In the genomic region with DNA sequence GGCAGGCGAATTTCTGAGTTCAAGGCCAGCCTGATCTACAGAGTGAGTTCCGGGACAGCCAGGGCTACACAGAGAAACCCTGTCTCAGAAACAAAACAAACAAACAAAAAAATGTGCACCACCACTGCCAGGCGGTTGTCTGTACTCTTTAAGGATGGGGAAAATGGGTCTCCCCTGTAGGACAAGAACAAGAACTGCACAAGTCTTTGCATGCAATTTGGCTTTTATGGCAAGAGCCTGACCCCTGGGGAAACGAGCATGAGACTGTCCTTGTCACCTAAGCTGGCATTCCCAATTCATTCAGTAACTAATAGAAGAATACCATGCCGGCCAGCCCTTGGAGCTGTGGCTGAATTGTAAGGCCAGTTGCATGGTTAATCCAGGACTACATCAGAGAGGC, we compare ENCODE assay signal across 19 mouse cellular contexts. TPM values are rescaled to one million over a fixed set of nuclear protein-coding genes. Genes with fewer than 3 reads are reported as not detected.
"Had no signal": no experiment of that assay in that cellular context is flagged by ENCODE, and none has a peak within 500 bp of the region (broad histone marks: within the 10 kb centered on the region; RNA-seq: fewer than 3 reads in every experiment).

No protein-coding gene starts in this region.

- DNase-seq: kidney, adult 9 months; kidney, postnatal 36 days; liver, postnatal 0 days; lung, postnatal 14 days; right cerebral cortex, adult 18-20 months; right cerebral cortex, postnatal 25 days; thymus, adult 2 months; thymus, postnatal 25 days had no signal

- H3K9me3 ChIP-seq: limb, embryonic 10.5 days; liver, embryonic 12.5 days; lung, embryonic 15.5 days; megakaryocyte, embryonic 14.5 days had no signal

- ATAC-seq: liver, embryonic 12.5 days; liver, postnatal 0 days; midbrain, embryonic 16.5 days had no signal

- H3K27me3 ChIP-seq: liver, embryonic 12.5 days; lung, embryonic 15.5 days; megakaryocyte, embryonic 14.5 days had no signal

RNA-seq across cellular contexts. Expression of a gene that starts 15.2 kb away (rescaled TPM):
- polyA plus RNA-seq: limb, embryonic 10.5 days; liver, embryonic 12.5 days; liver, postnatal 0 days; macrophage; midbrain, embryonic 11.5 days; midbrain, embryonic 16.5 days; neural tube, embryonic 14.5 days; small intestine, adult 2 months; stomach, embryonic 16.5 days; thymus, adult 2 months; urinary bladder, adult 2 months had no signal
